Mouse (Mus musculus) stomach, embryonic 14.5 days (tissue): ENCODE results near the gene Nfatc4. TPM values are rescaled to one million over a fixed set of nuclear protein-coding genes. Genes with fewer than 3 reads are reported as not detected.

Experiments
- ATAC-seq: fragments of 200-750 bp; cut with Nextera tagmentation; 2 replicates; pipeline ENCODE4 v1.8.0; 2017; ENCODE audit warnings: low read depth, moderate TSS enrichment; ENCODE audit not compliant: insufficient number of reproducible peaks, insufficient read depth, low FRiP score
- H3K27ac ChIP-seq: fragments of 300-500 bp; sonication (generic); 2 replicates; pipeline ENCODE4 v1.5.1; 2014; ENCODE audit warnings: mild to moderate bottlenecking, low read length, moderate library complexity, mixed read lengths
- H3K27me3 ChIP-seq: fragments of 300-500 bp; sonication (generic); 2 replicates; pipeline ENCODE4 v1.6.1; 2014; ENCODE audit warnings: low read length, control low read depth, mixed read lengths; ENCODE audit not compliant: control insufficient read depth, insufficient read depth
- H3K36me3 ChIP-seq: fragments of 300-500 bp; sonication (generic); 2 replicates; pipeline ENCODE4 v1.6.1; 2014; ENCODE audit warnings: mild to moderate bottlenecking, control low read depth, low read length, moderate library complexity, mixed read lengths; ENCODE audit not compliant: control insufficient read depth, insufficient read depth
- H3K4me1 ChIP-seq: fragments of 300-500 bp; sonication (generic); 2 replicates; pipeline ENCODE4 v1.6.1; 2014; ENCODE audit warnings: low read length, control low read depth, mixed read lengths; ENCODE audit not compliant: control insufficient read depth, insufficient read depth
- H3K4me2 ChIP-seq: fragments of 300-500 bp; sonication (generic); replicated peaks from 2 replicates; pipeline ENCODE4 v1.6.1; 2014; ENCODE audit warnings: low read depth, low read length, control low read depth
- H3K4me3 ChIP-seq: fragments of 300-500 bp; sonication (generic); 2 replicates; pipeline ENCODE4 v1.5.1; 2014; ENCODE audit warnings: low read depth, low read length, control low read depth
- H3K9ac ChIP-seq: fragments of 300-500 bp; sonication (generic); replicated peaks from 2 replicates; pipeline ENCODE4 v1.6.1; 2014; ENCODE audit warnings: low read depth, mild to moderate bottlenecking, control low read depth, low read length, moderate library complexity, mixed read lengths
- H3K9me3 ChIP-seq: fragments of 300-500 bp; sonication (generic); 2 replicates; pipeline ENCODE4 v1.6.1; 2016; ENCODE audit warnings: low read depth, low read length, control low read depth; ENCODE audit not compliant: control insufficient read depth
- WGBS: fragments of 180-500 bp; shearing (Covaris S2); extraction: QIAGEN DNeasy Blood & Tissue Kit; methylation state at CpG from one replicate; pipeline ENCODE4 v1.1.7; 2014; 5-methylcytosine and 5-hydroxymethylcytosine counted together
- polyA plus RNA-seq: library from polyadenylated mRNA; unstranded; fragments of >200 nt; fragmentation: Nextera tagmentation; extraction: Ambion mirVana; gene quantifications from 2 replicates; pipeline ENCODE4 v1.2.1, GENCODE M21; 2014

Nfatc4 gene
- polyA plus RNA-seq, 1 experiment from 2014 or later: 54.9 TPM

DNA sequence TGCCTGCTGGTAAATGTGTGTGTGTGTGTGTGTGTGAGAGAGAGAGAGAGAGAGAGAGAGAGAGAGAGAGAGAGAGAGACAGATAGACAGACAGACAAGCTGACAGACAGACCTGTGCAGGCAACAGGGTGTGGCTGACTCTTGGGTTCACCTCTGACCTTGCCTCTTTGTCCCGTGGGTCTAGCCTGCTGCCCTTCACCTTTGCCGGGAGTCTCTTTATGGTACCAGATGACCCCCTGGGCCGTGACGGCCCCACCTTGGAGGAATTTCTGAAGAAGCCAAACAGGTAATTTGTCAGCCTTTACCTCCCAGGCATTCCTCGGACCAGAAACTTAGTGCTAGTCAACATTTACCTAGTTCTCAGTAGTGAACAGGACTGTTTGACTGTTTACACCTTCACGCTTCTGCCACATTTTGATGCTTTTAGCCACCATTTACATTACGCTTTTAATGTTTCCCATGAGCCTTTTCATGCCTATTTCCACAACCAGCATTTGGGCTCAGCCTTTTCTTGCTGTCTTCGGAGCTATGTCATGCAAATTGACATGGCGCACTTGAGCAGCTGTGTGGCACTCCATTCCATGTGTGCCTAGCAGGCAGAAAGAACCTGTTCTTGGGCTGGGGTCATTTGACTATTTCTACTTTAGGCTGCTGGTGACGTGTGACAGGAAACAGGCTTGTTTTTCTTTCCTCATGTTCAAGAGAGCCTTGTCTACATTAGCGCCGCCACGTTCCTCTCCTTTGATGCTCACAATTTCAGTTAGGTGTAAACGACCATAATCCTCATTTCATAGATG is 45.5 kb downstream of the Nfatc4 start:
- H3K27ac ChIP-seq: no peak overlapping the region
- no peak overlapping the region for H3K9ac ChIP-seq
- ATAC-seq: no peak
- H3K4me1 ChIP-seq: peaks cover 4% of the 10 kb centered on the region; the same call in 1 of the 2 replicates
- 89% methylated on average over 14 of the region's 14 CpGs for WGBS
- H3K27me3 ChIP-seq: no peaks in the 10 kb centered on the region
- no peak overlapping the region for H3K4me2 ChIP-seq
- no peak overlapping the region for H3K4me3 ChIP-seq
- no peaks in the 10 kb centered on the region for H3K9me3 ChIP-seq
- peaks cover 71% of the 10 kb centered on the region for H3K36me3 ChIP-seq

DNA sequence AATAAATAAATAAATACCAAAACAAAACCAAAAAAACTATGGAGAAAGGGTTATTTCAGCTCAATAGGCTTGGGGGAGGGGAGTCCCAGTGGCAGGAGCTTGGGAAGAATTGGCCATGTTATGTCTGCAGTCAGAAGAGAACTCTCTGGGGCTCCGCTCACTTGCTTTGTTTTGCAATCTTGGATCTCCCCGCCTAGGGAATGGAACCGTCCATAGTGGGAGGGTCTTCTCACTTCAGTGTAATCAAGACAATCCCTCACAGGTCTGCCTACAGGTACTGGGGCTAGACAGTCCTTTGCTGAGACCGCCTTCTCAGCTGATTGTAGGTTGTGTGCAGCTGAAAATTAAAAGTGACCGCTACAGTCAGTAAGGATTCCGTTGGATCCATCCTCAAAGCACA is 46.6 kb downstream of the Nfatc4 start:
- peaks cover 5% of the 10 kb centered on the region; the same call in 1 of the 2 replicates for H3K4me1 ChIP-seq
- no peak overlapping the region for H3K4me3 ChIP-seq
- H3K9ac ChIP-seq: no peak overlapping the region
- WGBS: 93% methylated on average over 6 of the region's 6 CpGs
- no peak for ATAC-seq
- H3K9me3 ChIP-seq: no peaks in the 10 kb centered on the region
- no peak overlapping the region for H3K27ac ChIP-seq
- no peak overlapping the region for H3K4me2 ChIP-seq
- peaks cover 65% of the 10 kb centered on the region for H3K36me3 ChIP-seq
- H3K27me3 ChIP-seq: no peaks in the 10 kb centered on the region

DNA sequence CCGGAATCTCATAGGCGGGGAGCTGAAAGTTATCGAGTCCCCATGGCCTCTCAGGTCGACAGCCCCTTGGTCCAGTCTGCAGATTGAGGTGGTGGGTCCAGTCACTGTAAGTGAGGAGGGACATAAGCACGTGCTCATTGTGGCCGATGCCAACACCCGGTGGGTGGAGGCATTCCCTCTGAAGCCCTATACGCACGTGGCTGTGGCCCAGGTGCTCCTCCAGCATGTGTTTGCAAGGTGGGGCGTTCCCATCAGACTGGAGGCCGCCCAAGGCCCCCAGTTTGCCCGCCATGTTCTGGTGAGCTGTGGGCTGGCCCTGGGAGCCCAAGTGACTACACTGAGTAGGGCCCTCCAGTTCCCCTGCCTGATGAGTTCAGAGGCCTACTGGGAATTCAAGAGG is 49.1 kb downstream of the Nfatc4 start:
- Histone ChIP-seq H3K9ac (no peak overlapping the region), H3K4me3 (no peak overlapping the region), H3K4me2 (no peak overlapping the region), H3K4me1 (peaks cover 5% of the 10 kb centered on the region; the same call in 1 of the 2 replicates), H3K27ac (no peak overlapping the region), H3K36me3 (peaks cover 40% of the 10 kb centered on the region), H3K9me3 (no peaks in the 10 kb centered on the region), H3K27me3 (no peaks in the 10 kb centered on the region)
- WGBS: 88% methylated on average over 12 of the region's 12 CpGs
- ATAC-seq: no peak

DNA sequence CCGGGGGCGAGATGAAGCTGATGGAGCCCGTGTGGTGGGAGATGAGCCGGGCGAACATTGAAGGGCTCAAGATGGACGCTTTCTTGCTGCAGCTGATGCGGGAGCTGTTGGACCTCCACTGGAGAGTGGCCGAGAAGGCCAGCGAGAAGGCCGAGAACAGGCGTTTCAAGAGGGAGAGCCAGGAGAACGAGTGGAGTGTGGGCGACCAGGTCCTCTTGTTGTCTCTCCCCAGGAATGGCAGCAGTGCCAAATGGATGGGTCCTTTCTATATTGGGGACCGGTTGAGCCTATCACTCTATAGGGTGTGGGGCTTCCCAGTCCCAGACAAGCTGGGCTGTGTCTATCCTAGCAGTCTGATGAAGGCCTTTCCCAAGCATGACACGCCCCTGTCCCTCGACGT is 49.6 kb downstream of the Nfatc4 start:
- peaks cover 40% of the 10 kb centered on the region for H3K36me3 ChIP-seq
- no peak for ATAC-seq
- H3K27me3 ChIP-seq: no peaks in the 10 kb centered on the region
- no peak overlapping the region for H3K27ac ChIP-seq
- no peaks in the 10 kb centered on the region for H3K9me3 ChIP-seq
- peaks cover 7% of the 10 kb centered on the region; the same call in 1 of the 2 replicates for H3K4me1 ChIP-seq
- no peak overlapping the region for H3K4me2 ChIP-seq
- no peak overlapping the region for H3K4me3 ChIP-seq
- 85% methylated on average over 17 of the region's 17 CpGs for WGBS
- no peak overlapping the region for H3K9ac ChIP-seq

DNA sequence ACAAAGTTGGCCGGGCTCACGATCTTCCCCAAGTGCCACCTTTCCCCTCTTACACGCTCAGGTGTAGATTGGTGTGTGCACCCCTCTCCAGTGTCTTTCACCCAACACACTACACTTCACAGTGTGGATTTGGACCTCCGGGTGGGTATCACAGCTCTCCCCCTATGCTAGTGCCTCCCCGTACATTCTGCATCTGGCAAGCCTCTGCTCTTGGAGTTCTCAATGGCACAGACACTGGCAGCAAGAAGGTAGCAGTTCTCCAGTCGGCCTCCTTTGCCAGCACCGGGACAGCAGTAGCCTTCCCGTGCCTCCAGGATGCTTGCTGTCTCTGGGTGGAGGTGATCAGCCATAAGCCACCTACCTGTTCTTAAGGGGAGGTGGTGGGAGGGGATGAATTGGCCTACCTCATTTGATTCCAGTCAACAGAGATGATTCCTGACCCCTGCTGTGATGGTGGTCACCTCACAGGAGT is 50.3 kb downstream of the Nfatc4 start:
- Histone ChIP-seq H3K27me3 (no peaks in the 10 kb centered on the region), H3K9ac (no peak overlapping the region), H3K27ac (no peak overlapping the region), H3K36me3 (peaks cover 33% of the 10 kb centered on the region), H3K4me3 (no peak overlapping the region), H3K4me1 (peaks cover 12% of the 10 kb centered on the region; the same call in 1 of the 2 replicates), H3K4me2 (0 out of 2 replicates have a peak overlapping the region, but pooled peaks have one; percentile 25), H3K9me3 (no peaks in the 10 kb centered on the region)
- no peak for ATAC-seq
- 81% methylated on average over 8 of the region's 8 CpGs for WGBS

DNA sequence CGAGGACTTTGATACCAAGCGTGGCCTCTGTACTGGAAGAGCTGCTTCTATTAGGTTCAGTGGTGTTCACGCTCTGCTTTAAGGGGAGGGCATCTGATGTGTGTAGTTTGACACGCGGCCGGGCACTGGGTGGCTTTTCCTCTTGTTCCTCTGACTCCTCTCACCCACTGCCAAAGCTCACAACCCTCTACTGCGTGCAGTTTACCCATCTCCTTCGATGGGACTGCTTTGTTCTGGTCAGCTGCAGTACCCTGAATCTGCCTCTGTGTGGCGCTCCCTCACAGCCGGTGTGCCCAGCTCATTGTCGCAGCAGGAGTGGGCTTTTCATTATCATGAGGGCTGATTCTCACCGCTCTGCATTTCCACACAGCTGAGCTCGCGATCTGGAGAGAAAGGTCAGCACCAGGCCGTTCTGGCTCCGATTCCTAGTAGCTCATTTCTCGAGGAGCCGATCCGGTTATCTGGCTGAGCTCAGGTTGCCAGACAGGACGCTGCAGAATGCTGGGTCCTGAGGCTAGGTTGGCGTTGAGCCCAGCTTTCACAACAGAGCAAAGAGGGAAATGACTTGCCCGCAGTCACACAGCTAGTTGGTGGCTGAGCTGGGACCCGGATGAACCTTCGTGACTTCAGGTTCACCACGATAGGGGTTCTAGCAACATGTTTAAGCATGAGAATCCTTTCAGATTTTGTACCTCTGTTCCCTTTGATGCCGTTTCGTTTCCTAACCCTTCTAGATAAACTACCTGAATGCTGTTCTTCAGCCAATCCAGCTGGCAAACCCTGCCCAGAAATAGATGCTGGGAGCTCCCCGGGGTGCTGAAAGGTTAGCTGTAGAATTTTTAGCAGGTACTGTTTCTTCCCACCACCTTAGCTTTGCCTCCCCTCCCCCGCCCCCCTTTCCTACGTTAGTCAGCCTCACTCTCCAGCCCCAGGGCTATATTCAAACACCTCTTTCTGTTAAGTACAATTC is 51.1 kb downstream of the Nfatc4 start:
- H3K9ac ChIP-seq: no peak overlapping the region
- no peaks in the 10 kb centered on the region for H3K27me3 ChIP-seq
- WGBS: 12% methylated on average over 30 of the region's 30 CpGs
- H3K36me3 ChIP-seq: peaks cover 25% of the 10 kb centered on the region
- peak overlapping the region; percentile 25 for H3K4me2 ChIP-seq
- peak; percentile 61; the same call in 1 of the 2 replicates for ATAC-seq
- no peak overlapping the region for H3K27ac ChIP-seq
- H3K4me3 ChIP-seq: no peak overlapping the region
- no peaks in the 10 kb centered on the region for H3K9me3 ChIP-seq
- H3K4me1 ChIP-seq: peaks cover 12% of the 10 kb centered on the region; the same call in 1 of the 2 replicates

DNA sequence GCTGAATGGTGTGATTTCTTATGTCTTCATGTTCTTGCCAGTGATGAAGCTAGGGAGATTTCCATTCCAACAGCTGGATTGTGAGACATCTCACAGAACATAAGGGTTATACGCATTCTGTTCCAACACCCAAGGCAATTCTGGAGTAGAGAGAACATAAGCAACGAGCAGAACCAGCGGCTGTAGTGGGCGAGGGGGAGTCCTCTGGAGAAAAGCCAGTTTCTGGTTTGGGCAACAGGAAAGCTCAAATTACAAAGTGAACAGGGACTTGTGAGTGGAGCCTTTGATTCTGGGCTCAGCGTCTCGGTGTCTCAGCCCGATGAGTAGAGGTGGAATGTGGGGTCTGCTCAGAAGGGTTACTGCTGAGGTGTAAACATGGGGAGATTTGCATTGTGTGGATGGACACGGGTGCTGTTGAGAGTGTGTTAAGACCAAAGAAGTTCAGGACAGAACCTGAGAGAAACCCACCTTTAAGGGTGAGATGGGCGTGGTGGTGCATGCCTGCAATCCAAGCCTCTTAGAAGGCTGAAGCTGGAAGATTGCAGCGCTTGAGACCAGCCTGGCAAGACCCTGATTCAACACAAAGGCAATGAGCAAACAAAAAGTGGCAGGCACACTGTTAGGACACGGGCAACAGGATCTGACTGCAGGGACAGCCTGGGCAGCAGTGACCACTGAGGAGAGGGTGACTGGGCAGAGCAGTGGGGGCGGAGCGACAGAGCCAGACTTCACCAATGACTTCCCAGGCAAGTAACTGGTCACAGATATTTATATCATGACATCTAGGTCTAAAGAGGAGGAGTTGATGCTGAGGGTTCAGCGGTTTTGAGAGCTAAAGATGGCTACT is 54.7 kb downstream of the Nfatc4 start:
- no peaks in the 10 kb centered on the region for H3K36me3 ChIP-seq
- H3K9me3 ChIP-seq: no peaks in the 10 kb centered on the region
- H3K4me3 ChIP-seq: no peak overlapping the region
- H3K27me3 ChIP-seq: no peaks in the 10 kb centered on the region
- H3K4me2 ChIP-seq: peak overlapping the region; percentile 20; the same call in 1 of the 2 replicates
- no peak overlapping the region for H3K27ac ChIP-seq
- no peak for ATAC-seq
- WGBS: 12% methylated on average over 14 of the region's 14 CpGs
- H3K9ac ChIP-seq: no peak overlapping the region
- H3K4me1 ChIP-seq: peaks cover 12% of the 10 kb centered on the region; the same call in 1 of the 2 replicates
